Mouse (Mus musculus): Measurements from ENCODE around the gene Tent4b.

Gene Tent4b

GRCm38 (mm10) chr8:88279220-88279619 is 80.2 kb downstream of the Tent4b start:
- no peak for DNase-seq (ENCODE audit: low spot score)

- no peak for DNase-seq (ENCODE audit: low spot score)
These were observed 80.7 kb downstream of the Tent4b start for GRCm38 (mm10) chr8:88279670-88280069.

- DNase-seq (ENCODE audit: low spot score) = no peak
These were observed 81.9 kb downstream of the Tent4b start for GRCm38 (mm10) chr8:88280904-88281303.

GRCm38 (mm10) chr8:88282684-88283083 is 83.7 kb downstream of the Tent4b start:
- DNase-seq (ENCODE audit: low spot score) = no peak

- DNase-seq (ENCODE audit: low spot score) = no peak
These were observed 84.5 kb downstream of the Tent4b start for GRCm38 (mm10) chr8:88283243-88284115.

- no peak for DNase-seq (ENCODE audit: low spot score)
These were observed 85.7 kb downstream of the Tent4b start for GRCm38 (mm10) chr8:88284738-88285137.

GRCm38 (mm10) chr8:88285469-88286356 is 86.7 kb downstream of the Tent4b start:
- DNase-seq (ENCODE audit: low spot score) = no peak

GRCm38 (mm10) chr8:88286421-88286960 is 87.5 kb downstream of the Tent4b start:
- no peak for DNase-seq (ENCODE audit: low spot score)

GRCm38 (mm10) chr8:88288622-88289242 is 89.7 kb downstream of the Tent4b start:
- DNase-seq (ENCODE audit: low spot score) = no peak

- DNase-seq (ENCODE audit: low spot score) = no peak
These were observed 90.9 kb downstream of the Tent4b start for GRCm38 (mm10) chr8:88289901-88290300.

- no peak for DNase-seq (ENCODE audit: low spot score)
These were observed 91.6 kb downstream of the Tent4b start for GRCm38 (mm10) chr8:88290326-88291304.

GRCm38 (mm10) chr8:88291305-88291690 is 92.3 kb downstream of the Tent4b start:
- DNase-seq (ENCODE audit: low spot score) = no peak

GRCm38 (mm10) chr8:88292926-88293325 is 93.9 kb downstream of the Tent4b start:
- DNase-seq (ENCODE audit: low spot score) = no peak

GRCm38 (mm10) chr8:88293590-88294356 is 94.8 kb downstream of the Tent4b start:
- DNase-seq (ENCODE audit: low spot score) = no peak

GRCm38 (mm10) chr8:88294977-88295376 is 96.0 kb downstream of the Tent4b start:
- DNase-seq (ENCODE audit: low spot score) = no peak

GRCm38 (mm10) chr8:88297976-88298732 is 99.1 kb downstream of the Tent4b start:
- DNase-seq (ENCODE audit: low spot score) = no peak

GRCm38 (mm10) chr8:88298733-88299103 is 99.7 kb downstream of the Tent4b start:
- no peak for DNase-seq (ENCODE audit: low spot score)

GRCm38 (mm10) chr8:88299907-88300603 is 101.0 kb downstream of the Tent4b start:
- no peak for DNase-seq (ENCODE audit: low spot score)

Data from layer of hippocampus, adult 9-10 months (tissue).